Mouse (Mus musculus) MEL (cell line): Measurements from ENCODE around the gene Igfn1. TPM values are rescaled to one million over a fixed set of nuclear protein-coding genes. Genes with fewer than 3 reads are reported as not detected.

ENCODE experiments used
- DNase-seq: peaks from one replicate; pipeline ENCODE4 v3.0.0; 2011; ENCODE audit warnings: low read depth, low spot score
- H3K27ac ChIP-seq: 2 replicates; pipeline ENCODE4 v1.5.1; 2012; ENCODE audit warnings: low read depth, mild to moderate bottlenecking, control low read depth, low read length, moderate library complexity; ENCODE audit not compliant: control insufficient read depth
- H3K27me3 ChIP-seq, 2 experiments: fragments of 150-350 bp in 1 of 2; sonication (generic) in 1 of 2; 2 replicates each; pipeline ENCODE4 v1.6.1; 2012; ENCODE audit warnings: low read length in 2 of 2, mild to moderate bottlenecking in 2 of 2, improper control_type of control experiment in 1 of 2, moderate library complexity in 1 of 2; ENCODE audit not compliant: insufficient read depth in 2 of 2, control insufficient read depth in 1 of 2
- H3K36me3 ChIP-seq, 2 experiments: 2 replicates each; pipeline ENCODE4 v1.6.1; 2012 to 2014; ENCODE audit warnings: low read length in 2 of 2, improper control_type of control experiment in 1 of 2, inconsistent platforms in 1 of 2, mild to moderate bottlenecking in 1 of 2; ENCODE audit not compliant: insufficient read depth in 2 of 2, control insufficient read depth in 1 of 2
- H3K4me1 ChIP-seq, 2 experiments: fragments of 150-350 bp in 1 of 2; sonication (generic) in 1 of 2; 2 replicates each; pipeline ENCODE4 v1.6.1; 2012; ENCODE audit warnings: low read length in 2 of 2, improper control_type of control experiment in 1 of 2, mild to moderate bottlenecking in 1 of 2; ENCODE audit not compliant: insufficient read depth in 2 of 2, control insufficient read depth in 1 of 2
- H3K4me3 ChIP-seq, 2 experiments: fragments of 150-350 bp in 1 of 2; sonication (generic) in 1 of 2; 2 replicates each; pipeline ENCODE4 v1.5.1; 2012; ENCODE audit warnings: low read depth in 2 of 2, low read length in 2 of 2, mild to moderate bottlenecking in 2 of 2, moderate library complexity in 2 of 2, control low read depth in 1 of 2, improper control_type of control experiment in 1 of 2; ENCODE audit not compliant: control insufficient read depth in 1 of 2, insufficient read depth in 1 of 2
- H3K79me2 ChIP-seq: 2 replicates; pipeline ENCODE4 v1.6.1; 2012; ENCODE audit warnings: mild to moderate bottlenecking, low read length, moderate library complexity; ENCODE audit not compliant: control insufficient read depth, poor library complexity, insufficient read depth
- H3K9ac ChIP-seq: 2 replicates; pipeline ENCODE4 v1.6.1; 2012; ENCODE audit warnings: low read depth, mild to moderate bottlenecking, control low read depth, low read length, moderate library complexity; ENCODE audit not compliant: control insufficient read depth, poor library complexity, severe bottlenecking
- H3K9me3 ChIP-seq: fragments of 150-350 bp; sonication (generic); replicated peaks from 2 replicates; pipeline ENCODE4 v1.6.1; 2012; ENCODE audit warnings: mild to moderate bottlenecking, low read length, improper control_type of control experiment, moderate library complexity; ENCODE audit not compliant: insufficient read depth
- BHLHE40 ChIP-seq: IDR thresholded peaks from 2 replicates; pipeline ENCODE4 v1.6.1; 2012; ENCODE audit warnings: low read depth, mild to moderate bottlenecking, inconsistent platforms, low read length, improper control_type of control experiment, borderline replicate concordance
- CHD2 ChIP-seq: IDR thresholded peaks from 2 replicates; pipeline ENCODE4 v1.6.1; 2011; ENCODE audit warnings: low read length, improper control_type of control experiment
- CTCF ChIP-seq, 3 experiments: IDR thresholded peaks in 2 of 3; conservative IDR thresholded peaks in 1 of 3; 2 replicates each; pipeline ENCODE4 v1.5.1; 2011 to 2012; ENCODE audit warnings: low read length in 3 of 3, low read depth in 2 of 3, mild to moderate bottlenecking in 2 of 3, improper control_type of control experiment in 1 of 3, inconsistent platforms in 1 of 3, mixed read lengths in 1 of 3, moderate library complexity in 1 of 3; ENCODE audit not compliant: control insufficient read depth in 1 of 3, insufficient read depth in 1 of 3, poor library complexity in 1 of 3, severe bottlenecking in 1 of 3
- E2F4 ChIP-seq: IDR thresholded peaks from 2 replicates; pipeline ENCODE4 v1.6.1; 2011; ENCODE audit warnings: low read depth, low read length, improper control_type of control experiment, borderline replicate concordance
- ELF1 ChIP-seq: IDR thresholded peaks from 2 replicates; pipeline ENCODE4 v1.6.1; 2014; ENCODE audit warnings: low read depth, mild to moderate bottlenecking, inconsistent platforms, low read length, improper control_type of control experiment, moderate library complexity
- EP300 ChIP-seq, 2 experiments: IDR thresholded peaks; 2 replicates each; pipeline ENCODE4 v1.6.1; 2011; ENCODE audit warnings: improper control_type of control experiment in 2 of 2, low read length in 2 of 2, low read depth in 1 of 2, mild to moderate bottlenecking in 1 of 2
- ETS1 ChIP-seq: IDR thresholded peaks from 2 replicates; pipeline ENCODE4 v1.6.1; 2012; ENCODE audit warnings: low read depth, mild to moderate bottlenecking, inconsistent platforms, low read length, improper control_type of control experiment, moderate library complexity
- GABPA ChIP-seq: IDR thresholded peaks from 2 replicates; pipeline ENCODE4 v1.6.1; 2012; ENCODE audit warnings: low read depth, mild to moderate bottlenecking, inconsistent platforms, low read length, improper control_type of control experiment, moderate library complexity
- HCFC1 ChIP-seq: IDR thresholded peaks from 2 replicates; pipeline ENCODE4 v1.6.1; 2012; ENCODE audit warnings: low read depth, mild to moderate bottlenecking, inconsistent platforms, low read length, improper control_type of control experiment, moderate library complexity
- JUND ChIP-seq: IDR thresholded peaks from 2 replicates; pipeline ENCODE4 v1.6.1; 2011; ENCODE audit warnings: low read depth, mild to moderate bottlenecking, improper control_type of control experiment, low read length
- MAFK ChIP-seq: IDR thresholded peaks from 2 replicates; pipeline ENCODE4 v1.6.1; 2011; ENCODE audit warnings: low read depth, mild to moderate bottlenecking, low read length, improper control_type of control experiment, borderline replicate concordance
- MAX ChIP-seq: IDR thresholded peaks from 2 replicates; pipeline ENCODE4 v1.6.1; 2011; ENCODE audit warnings: low read length, improper control_type of control experiment
- MAZ ChIP-seq: IDR thresholded peaks from 2 replicates; pipeline ENCODE4 v1.6.1; 2012; ENCODE audit warnings: low read depth, mild to moderate bottlenecking, inconsistent platforms, low read length, improper control_type of control experiment
- MXI1 ChIP-seq: IDR thresholded peaks from 2 replicates; pipeline ENCODE4 v1.6.1; 2011; ENCODE audit warnings: mild to moderate bottlenecking, low read depth, low read length, improper control_type of control experiment
- MYC ChIP-seq: IDR thresholded peaks from 2 replicates; pipeline ENCODE4 v1.6.1; 2011; ENCODE audit warnings: low read depth, mild to moderate bottlenecking, low read length, improper control_type of control experiment, moderate library complexity
- NELFE ChIP-seq: IDR thresholded peaks from 2 replicates; pipeline ENCODE4 v1.6.1; 2011; ENCODE audit warnings: low read depth, low read length, improper control_type of control experiment
- POLR2A ChIP-seq, 2 experiments: IDR thresholded peaks; 2 replicates each; pipeline ENCODE4 v1.6.1; 2011 to 2012; ENCODE audit warnings: low read length in 2 of 2, mild to moderate bottlenecking in 2 of 2, control low read depth in 1 of 2, improper control_type of control experiment in 1 of 2, low read depth in 1 of 2, moderate library complexity in 1 of 2; ENCODE audit not compliant: control insufficient read depth in 1 of 2, insufficient read depth in 1 of 2, poor library complexity in 1 of 2
- POLR2AphosphoS2 ChIP-seq: IDR thresholded peaks from 2 replicates; pipeline ENCODE4 v1.6.1; 2011; ENCODE audit warnings: low read length, improper control_type of control experiment
- POLR2AphosphoS5 ChIP-seq: IDR thresholded peaks from 2 replicates; pipeline ENCODE4 v1.6.1; 2012; ENCODE audit warnings: low read depth, borderline replicate concordance, mild to moderate bottlenecking, inconsistent platforms, low read length, moderate library complexity, mixed read lengths
- RAD21 ChIP-seq: IDR thresholded peaks from 2 replicates; pipeline ENCODE4 v1.6.1; 2011; ENCODE audit warnings: mild to moderate bottlenecking, low read depth, low read length, improper control_type of control experiment
- RCOR1 ChIP-seq: IDR thresholded peaks from 2 replicates; pipeline ENCODE4 v1.6.1; 2012; ENCODE audit warnings: low read depth, mild to moderate bottlenecking, inconsistent platforms, low read length, improper control_type of control experiment
- SMC3 ChIP-seq: IDR thresholded peaks from 2 replicates; pipeline ENCODE4 v1.6.1; 2011; ENCODE audit warnings: low read depth, low read length, improper control_type of control experiment
- TAL1 ChIP-seq: IDR thresholded peaks from 2 replicates; pipeline ENCODE4 v1.6.1; 2012; ENCODE audit warnings: mild to moderate bottlenecking, inconsistent platforms, low read length, moderate library complexity, mixed read lengths
- TBP ChIP-seq: IDR thresholded peaks from 2 replicates; pipeline ENCODE4 v1.8.0; 2011; ENCODE audit warnings: low read depth, low read length, improper control_type of control experiment
- USF1 ChIP-seq: IDR thresholded peaks from 2 replicates; pipeline ENCODE4 v1.6.1; 2014; ENCODE audit warnings: low read depth, mild to moderate bottlenecking, inconsistent platforms, low read length, improper control_type of control experiment, moderate library complexity
- ZC3H11A ChIP-seq: IDR thresholded peaks from 2 replicates; pipeline ENCODE4 v1.6.1; 2012; ENCODE audit warnings: low read depth, mild to moderate bottlenecking, inconsistent platforms, low read length, improper control_type of control experiment
- ZKSCAN1 ChIP-seq: IDR thresholded peaks from 2 replicates; pipeline ENCODE4 v1.6.1; 2012; ENCODE audit warnings: low read depth, mild to moderate bottlenecking, inconsistent platforms, low read length, improper control_type of control experiment, moderate library complexity
- ZMIZ1 ChIP-seq: IDR thresholded peaks from 2 replicates; pipeline ENCODE4 v1.6.1; 2012; ENCODE audit warnings: low read depth, mild to moderate bottlenecking, inconsistent platforms, low read length, improper control_type of control experiment, moderate library complexity
- ZNF384 ChIP-seq: IDR thresholded peaks from 2 replicates; pipeline ENCODE4 v1.6.1; 2012; ENCODE audit warnings: low read depth, mild to moderate bottlenecking, inconsistent platforms, low read length, improper control_type of control experiment
- polyA plus RNA-seq, 2 experiments: library from polyadenylated mRNA; stranded (reverse) in 1 of 2; unstranded in 1 of 2; fragments of >175 nt in 1 of 2; fragments of >200 nt in 1 of 2; gene quantifications; 2 replicates each; pipeline versions ENCODE4 v1.2.1 to v1.2.4; 2012; ENCODE audit warnings: low replicate concordance in 2 of 2, low read depth in 1 of 2; ENCODE audit not compliant: insufficient read length in 2 of 2, insufficient read depth in 1 of 2, missing spikeins in 1 of 2
- total RNA-seq: library from RNA; depleted of rRNA; stranded (reverse); fragments of 300-350 nt; gene quantifications from 2 replicates; pipeline ENCODE4 v1.2.3, GENCODE M21; 2012

Igfn1 gene
- total and polyA plus RNA-seq, 3 experiments: 0.14 to 0.15 TPM; not detected in 1

GRCm38 (mm10) chr1:135970486-135970885 is 35.7 kb downstream of the Igfn1 start:
- Histone ChIP-seq H3K36me3 (no peaks in the 10 kb centered on the region), H3K27me3 (peaks cover 0 to 6% of the 10 kb centered on the region in 2 experiments; a peak in 1 of 4 replicates), H3K4me3 (no peak overlapping the region), H3K9me3 (no peaks in the 10 kb centered on the region), H3K79me2 (no peaks in the 10 kb centered on the region), H3K9ac (no peak overlapping the region), H3K4me1 (no peaks in the 10 kb centered on the region), H3K27ac (no peak overlapping the region)
- no peak for DNase-seq
- TF ChIP-seq CHD2 (no peak), RCOR1 (no peak), NELFE (no peak), ZMIZ1 (no peak), JUND (no peak), TAL1 (no peak)

- no peaks in the 10 kb centered on the region for H3K9me3 ChIP-seq
- H3K4me1 ChIP-seq: no peaks in the 10 kb centered on the region
These were observed 38.4 kb downstream of the Igfn1 start for GRCm38 (mm10) chr1:135967739-135968138.

DNA sequence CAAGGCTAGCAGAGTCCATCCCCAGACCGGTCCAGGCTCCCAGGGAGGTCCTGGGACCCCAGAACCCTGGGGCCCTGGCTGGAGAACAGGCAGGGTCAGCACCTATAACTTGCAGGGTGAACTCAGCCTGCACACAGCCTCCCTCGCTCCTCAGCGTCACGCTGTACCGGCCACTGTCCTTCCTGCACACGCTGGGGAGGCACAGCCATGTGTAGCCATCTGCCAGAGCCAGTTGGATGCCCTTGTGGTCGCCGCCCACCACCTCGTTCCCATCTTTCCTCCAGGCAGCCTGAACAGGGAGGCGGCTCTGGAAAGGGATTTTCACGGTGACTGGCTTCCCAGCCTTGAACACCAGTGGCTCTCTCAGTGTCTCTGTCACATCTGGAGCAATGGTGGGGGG is 41.6 kb downstream of the Igfn1 start:
- 0 out of 4 replicates have a peak, but pooled peaks cover 0 to 4% of the 10 kb centered on the region in 2 experiments for H3K27me3 ChIP-seq
- TF ChIP-seq MYC: no peak
- no peak for TF ChIP-seq ZC3H11A
- no peak for TF ChIP-seq EP300 (IDR thresholded peaks at IDR 0.05; ENCODE audit: low read depth in 1 of 2, low read length in 2 of 2)
- TF ChIP-seq CTCF (IDR thresholded peaks at IDR 0.05 in 2 of 3, conservative IDR thresholded peaks at IDR 0.05 in 1 of 3; ENCODE audit: control insufficient read depth in 1 of 3, insufficient read depth in 1 of 3, low read depth in 2 of 3, low read length in 3 of 3, poor library complexity in 1 of 3, severe bottlenecking in 1 of 3): no peak
- TF ChIP-seq TBP: no peak
- TF ChIP-seq TAL1: no peak
- no peak for TF ChIP-seq MXI1
- no peak for TF ChIP-seq JUND
- no peak for TF ChIP-seq SMC3
- TF ChIP-seq POLR2AphosphoS2: no peak
- TF ChIP-seq POLR2AphosphoS5: no peak
- no peak for TF ChIP-seq ZKSCAN1
- no peak for TF ChIP-seq RAD21
- TF ChIP-seq ZNF384: no peak
- no peak for TF ChIP-seq HCFC1
- TF ChIP-seq ELF1: no peak
- no peak for TF ChIP-seq BHLHE40
- no peak for TF ChIP-seq GABPA
- TF ChIP-seq, all 39 proteins: peak for 0

More at GRCm38 (mm10) chr1:135967739-135968138, 38.4 kb downstream of the Igfn1 start:
- H3K27ac ChIP-seq: no peak overlapping the region
- H3K36me3 ChIP-seq: no peaks in the 10 kb centered on the region
- no peak for DNase-seq
- no peak overlapping the region for H3K4me3 ChIP-seq
- TF ChIP-seq POLR2AphosphoS2 (no peak), HCFC1 (no peak), MAX (no peak), MYC (no peak), MAFK (no peak), MAZ (no peak), RCOR1 (no peak), USF1 (no peak), CHD2 (no peak), ETS1 (no peak), ELF1 (no peak), E2F4 (no peak), POLR2A (IDR thresholded peaks at IDR 0.05; ENCODE audit: control insufficient read depth in 1 of 2, insufficient read depth in 1 of 2, low read depth in 1 of 2, low read length in 2 of 2, poor library complexity in 1 of 2) (no peak)
- no peak overlapping the region for H3K9ac ChIP-seq
- no peaks in the 10 kb centered on the region for H3K79me2 ChIP-seq
- peaks cover 0 to 5% of the 10 kb centered on the region in 2 experiments; a peak in 1 of 4 replicates for H3K27me3 ChIP-seq

More for the DNA sequence above, 41.6 kb downstream of the Igfn1 start:
- no peaks in the 10 kb centered on the region for H3K4me1 ChIP-seq
- H3K9me3 ChIP-seq: no peaks in the 10 kb centered on the region
- no peak overlapping the region for H3K9ac ChIP-seq
- no peak overlapping the region for H3K4me3 ChIP-seq
- H3K36me3 ChIP-seq: no peaks in the 10 kb centered on the region
- no peak overlapping the region for H3K27ac ChIP-seq
- H3K79me2 ChIP-seq: no peaks in the 10 kb centered on the region
- DNase-seq: no peak
